Mouse (Mus musculus) stomach, postnatal 0 days (tissue): Measurements from ENCODE around the gene Urgcp.

Experiments used
- CTCF ChIP-seq: IDR thresholded peaks from 2 replicates; pipeline ENCODE4 v1.5.1; 2016; ENCODE audit warnings: antibody characterized with exemption, low read depth, mild to moderate bottlenecking, moderate library complexity
- EP300 ChIP-seq: optimal IDR thresholded peaks from 2 replicates; pipeline ENCODE3; 2016; ENCODE audit warnings: antibody characterized with exemption

DNA sequence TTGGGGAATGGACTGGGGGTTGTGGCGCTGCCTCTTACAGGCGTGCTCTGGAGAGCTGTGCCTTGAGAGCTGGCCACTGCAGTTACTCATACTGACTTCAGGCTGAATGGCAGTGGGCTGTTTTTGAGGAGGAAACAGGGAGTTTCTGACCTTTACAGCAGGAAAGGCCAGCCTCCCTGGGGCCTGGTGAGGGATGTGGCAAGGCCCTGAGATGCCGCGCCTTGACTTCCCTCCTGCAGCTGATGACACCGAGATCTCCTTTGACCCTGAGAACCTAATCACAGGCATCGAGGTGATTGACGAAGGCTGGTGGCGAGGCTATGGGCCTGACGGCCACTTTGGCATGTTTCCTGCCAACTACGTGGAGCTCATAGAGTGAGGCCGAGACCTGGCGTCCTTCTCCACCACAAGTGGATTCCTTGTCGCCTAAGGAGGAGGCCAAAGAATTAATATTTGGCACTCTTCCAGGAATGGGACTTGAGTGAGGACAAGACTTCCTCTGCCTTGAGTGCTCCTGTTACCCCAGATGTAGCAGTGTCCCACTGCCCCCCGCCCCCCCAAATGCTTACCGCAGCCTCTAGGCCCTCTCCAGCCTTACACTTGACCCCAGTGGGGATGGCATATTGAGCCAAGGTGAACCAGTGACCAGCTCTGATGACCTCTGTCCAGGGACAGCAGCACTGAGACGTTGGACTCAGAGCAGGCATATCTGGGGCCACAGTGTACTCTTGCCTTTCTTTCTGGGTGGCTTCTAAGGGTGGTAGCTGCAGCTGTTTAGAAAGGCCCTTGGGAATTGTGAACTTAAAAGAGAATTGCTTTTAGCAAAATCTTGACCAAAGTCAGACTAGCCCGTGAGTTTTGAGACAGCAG is 37.7 kb upstream of the Urgcp start:
- TF ChIP-seq CTCF: no peak
- TF ChIP-seq EP300: no peak
